Mouse (Mus musculus) stomach, postnatal 0 days (tissue): ENCODE data around the gene Rae1. TPM values are rescaled to one million over a fixed set of nuclear protein-coding genes. Genes with fewer than 3 reads are reported as not detected.
A peak's percentile ranks its signal among the peaks of the same experiment; 100 is the strongest.

Source experiments
- ATAC-seq: fragments of 200-750 bp; cut with Nextera tagmentation; 2 replicates; pipeline ENCODE4 v1.8.0; 2017; ENCODE audit not compliant: low FRiP score, low TSS enrichment
- DNase-seq: peaks from one replicate; pipeline ENCODE4 v3.0.0-alpha.2; 2016; ENCODE audit warnings: low spot score
- H3K27ac ChIP-seq: fragments of 300-500 bp; sonication (generic); replicated peaks from 2 replicates; pipeline ENCODE4 v1.5.1; 2014; ENCODE audit warnings: mild to moderate bottlenecking, control low read depth
- H3K27me3 ChIP-seq: fragments of 300-500 bp; sonication (generic); 2 replicates; pipeline ENCODE4 v1.6.1; 2014; ENCODE audit warnings: low read length; ENCODE audit not compliant: control insufficient read depth, insufficient read depth
- H3K36me3 ChIP-seq: fragments of 300-500 bp; sonication (generic); 2 replicates; pipeline ENCODE4 v1.6.1; 2014; ENCODE audit warnings: low read length, mixed read lengths; ENCODE audit not compliant: control insufficient read depth, insufficient read depth
- H3K4me1 ChIP-seq: fragments of 300-500 bp; sonication (generic); replicated peaks from 2 replicates; pipeline ENCODE4 v1.6.1; 2014; ENCODE audit warnings: antibody characterized with exemption; ENCODE audit not compliant: control insufficient read depth, insufficient read depth
- H3K4me2 ChIP-seq: fragments of 300-500 bp; sonication (generic); replicated peaks from 2 replicates; pipeline ENCODE4 v1.6.1; 2014; ENCODE audit warnings: low read depth, mild to moderate bottlenecking, control low read depth, moderate library complexity
- H3K4me3 ChIP-seq: fragments of 300-500 bp; sonication (generic); 2 replicates; pipeline ENCODE4 v1.5.1; 2014; ENCODE audit warnings: low read depth, low read length, control low read depth
- H3K9ac ChIP-seq: fragments of 300-500 bp; sonication (generic); 2 replicates; pipeline ENCODE4 v1.6.1; 2014; ENCODE audit warnings: mild to moderate bottlenecking, low read length, control low read depth, mixed read lengths
- H3K9me3 ChIP-seq: fragments of 300-500 bp; sonication (generic); 2 replicates; pipeline ENCODE4 v1.6.1; 2016; ENCODE audit warnings: low read length; ENCODE audit not compliant: control insufficient read depth
- CTCF ChIP-seq: IDR thresholded peaks from 2 replicates; pipeline ENCODE4 v1.5.1; 2016; ENCODE audit warnings: antibody characterized with exemption, low read depth, mild to moderate bottlenecking, moderate library complexity
- EP300 ChIP-seq: optimal IDR thresholded peaks from 2 replicates; pipeline ENCODE3; 2016; ENCODE audit warnings: antibody characterized with exemption
- WGBS: fragments of 180-500 bp; shearing (Covaris S2); extraction: QIAGEN DNeasy Blood & Tissue Kit; methylation state at CpG from one replicate; pipeline ENCODE4 v1.1.7; 2014; 5-methylcytosine and 5-hydroxymethylcytosine counted together
- polyA plus RNA-seq: library from polyadenylated mRNA; unstranded; fragments of >200 nt; fragmentation: Nextera tagmentation; extraction: Ambion mirVana; gene quantifications from 2 replicates; pipeline ENCODE4 v1.2.1, GENCODE M21; 2015

Gene Rae1
- polyA plus RNA-seq, 1 experiment from 2014 or later: 68.7 TPM

DNA sequence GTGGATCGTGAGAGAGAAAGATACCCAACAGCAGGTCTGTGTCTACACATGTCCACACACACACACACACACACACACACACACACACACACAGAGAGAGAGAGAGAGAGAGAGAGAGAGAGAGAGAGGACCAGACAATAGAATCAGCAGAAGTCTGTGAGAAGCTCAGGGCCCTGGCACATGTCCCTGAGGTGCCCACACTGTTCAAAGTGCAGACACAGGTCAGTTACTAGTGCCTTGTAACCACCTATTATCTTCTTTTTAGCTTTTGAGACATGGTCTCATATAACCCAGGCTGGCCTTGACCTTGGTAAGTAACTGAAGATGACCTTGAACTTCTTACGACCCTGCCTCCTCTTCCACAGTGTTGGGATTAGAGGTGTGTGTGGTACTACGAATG lies 49.3 kb downstream of the Rae1 start:
- no peak overlapping the region for H3K4me3 ChIP-seq
- TF ChIP-seq CTCF: no peak
- no peak for TF ChIP-seq EP300
- H3K36me3 ChIP-seq: no peaks in the 10 kb centered on the region
- no peak overlapping the region for H3K4me2 ChIP-seq
- DNase-seq (no peak), ATAC-seq (no peak)
- H3K4me1 ChIP-seq: no peaks in the 10 kb centered on the region; the same call in 1 of the 2 replicates
- no peak overlapping the region for H3K27ac ChIP-seq
- no peaks in the 10 kb centered on the region for H3K9me3 ChIP-seq
- H3K27me3 ChIP-seq: no peaks in the 10 kb centered on the region
- 75% methylated on average over 3 of the region's 3 CpGs for WGBS
- no peak overlapping the region for H3K9ac ChIP-seq

DNA sequence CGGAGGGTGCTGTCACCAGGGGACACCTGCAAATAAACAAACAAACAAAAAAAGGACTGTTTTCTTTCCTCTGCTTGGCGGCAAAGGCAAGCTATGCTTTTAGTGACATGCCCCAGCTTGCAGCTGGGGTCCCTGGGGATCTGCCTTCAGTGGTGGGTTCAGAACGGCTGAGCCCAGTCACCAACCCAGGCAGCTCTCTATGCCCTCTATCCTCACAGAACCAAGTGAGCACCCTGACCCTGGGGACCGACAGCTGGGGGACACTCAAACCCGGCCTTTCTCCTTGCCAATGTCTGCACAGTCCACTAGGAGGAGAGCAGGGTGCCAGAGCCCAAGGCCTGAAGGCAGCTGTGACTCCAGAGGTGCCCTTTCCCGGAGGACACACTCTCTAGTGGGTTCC lies 49.9 kb downstream of the Rae1 start:
- H3K4me1 ChIP-seq: no peaks in the 10 kb centered on the region; the same call in 1 of the 2 replicates

DNA sequence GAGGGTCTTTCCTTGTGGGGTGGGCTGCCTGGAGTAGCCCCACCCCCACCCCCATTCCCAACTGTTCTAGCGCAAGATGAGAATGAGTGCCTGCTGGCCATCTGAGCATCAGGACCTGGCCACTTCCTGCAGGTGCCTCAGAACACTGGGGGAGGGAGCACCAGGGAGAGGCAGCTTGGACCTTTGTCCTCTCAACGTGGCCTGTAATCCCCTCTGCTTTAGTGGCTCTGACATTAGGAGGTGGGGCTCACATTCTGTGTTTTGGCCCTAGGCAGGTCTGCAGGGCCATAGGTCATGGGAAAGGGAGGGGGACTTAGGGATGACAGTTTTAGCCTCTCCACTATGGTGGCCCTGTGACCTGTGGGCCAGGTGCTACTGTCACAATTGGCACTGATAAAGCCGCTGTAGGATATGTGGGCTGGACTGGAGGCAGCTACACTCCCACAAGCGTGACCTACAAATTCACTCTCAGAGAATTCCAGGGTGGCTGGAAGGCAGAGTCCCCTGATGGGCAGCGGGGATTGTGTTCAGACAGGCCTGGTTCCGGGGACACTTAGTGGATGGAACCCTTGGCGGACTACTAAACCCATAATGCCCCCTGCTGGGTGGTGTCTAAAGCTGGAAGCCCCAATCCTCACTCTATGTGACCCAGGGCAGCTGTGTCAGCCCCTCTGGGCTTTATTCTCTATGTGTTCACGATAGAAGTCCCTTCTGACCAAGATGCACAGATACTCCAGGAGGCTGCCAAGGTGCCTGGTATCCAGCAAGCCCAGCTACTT lies 50.9 kb downstream of the Rae1 start:
- Histone ChIP-seq H3K9ac (no peak overlapping the region), H3K4me3 (no peak overlapping the region), H3K4me2 (no peak overlapping the region), H3K36me3 (no peaks in the 10 kb centered on the region), H3K9me3 (no peaks in the 10 kb centered on the region), H3K27ac (no peak overlapping the region), H3K4me1 (no peaks in the 10 kb centered on the region; the same call in 1 of the 2 replicates), H3K27me3 (no peaks in the 10 kb centered on the region)
- no peak for ATAC-seq
- TF ChIP-seq EP300 (no peak), CTCF (peak; percentile 28)
- WGBS: 58% methylated on average over 8 of the region's 8 CpGs
- DNase-seq: no peak

More for the DNA sequence above, 49.9 kb downstream of the Rae1 start:
- H3K9ac ChIP-seq: no peak overlapping the region
- no peak overlapping the region for H3K4me2 ChIP-seq
- no peaks in the 10 kb centered on the region for H3K9me3 ChIP-seq
- DNase-seq (no peak), ATAC-seq (no peak)
- no peaks in the 10 kb centered on the region for H3K36me3 ChIP-seq
- 62% methylated on average over 6 of the region's 6 CpGs for WGBS
- H3K27me3 ChIP-seq: no peaks in the 10 kb centered on the region
- no peak overlapping the region for H3K4me3 ChIP-seq
- TF ChIP-seq EP300 (no peak), CTCF (no peak)
- H3K27ac ChIP-seq: no peak overlapping the region

DNA sequence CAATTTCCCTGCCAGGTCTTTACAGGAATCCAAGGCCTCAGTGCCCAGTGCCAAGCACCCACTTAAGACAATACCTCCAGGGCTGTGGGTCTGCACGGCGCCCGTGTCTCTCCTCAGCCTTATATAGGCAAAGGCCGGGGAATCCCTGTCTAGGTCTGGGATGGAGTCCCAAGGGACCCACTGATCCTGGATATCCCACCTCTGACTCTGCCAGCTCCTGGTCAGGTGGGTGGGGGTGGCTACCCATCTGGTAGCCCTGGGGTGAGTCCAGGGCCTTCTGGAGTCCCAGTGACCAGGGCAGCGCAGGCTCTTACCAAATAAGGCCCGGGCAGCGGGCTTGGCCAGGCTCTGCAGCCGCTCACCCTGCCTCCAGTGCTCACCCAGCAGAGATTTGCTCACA lies 53.0 kb downstream of the Rae1 start:
- no peaks in the 10 kb centered on the region for H3K9me3 ChIP-seq
- H3K27me3 ChIP-seq: no peaks in the 10 kb centered on the region
- H3K27ac ChIP-seq: peak overlapping the region; percentile 58; the same call in 1 of the 2 replicates
- WGBS: 83% methylated on average over 8 of the region's 8 CpGs
- no peaks in the 10 kb centered on the region for H3K4me1 ChIP-seq
- no peak overlapping the region for H3K4me2 ChIP-seq
- H3K36me3 ChIP-seq: no peaks in the 10 kb centered on the region
- ATAC-seq: no peak
- TF ChIP-seq EP300: no peak
- no peak for TF ChIP-seq CTCF
- H3K4me3 ChIP-seq: no peak overlapping the region
- no peak overlapping the region for H3K9ac ChIP-seq
- no peak for DNase-seq

DNA sequence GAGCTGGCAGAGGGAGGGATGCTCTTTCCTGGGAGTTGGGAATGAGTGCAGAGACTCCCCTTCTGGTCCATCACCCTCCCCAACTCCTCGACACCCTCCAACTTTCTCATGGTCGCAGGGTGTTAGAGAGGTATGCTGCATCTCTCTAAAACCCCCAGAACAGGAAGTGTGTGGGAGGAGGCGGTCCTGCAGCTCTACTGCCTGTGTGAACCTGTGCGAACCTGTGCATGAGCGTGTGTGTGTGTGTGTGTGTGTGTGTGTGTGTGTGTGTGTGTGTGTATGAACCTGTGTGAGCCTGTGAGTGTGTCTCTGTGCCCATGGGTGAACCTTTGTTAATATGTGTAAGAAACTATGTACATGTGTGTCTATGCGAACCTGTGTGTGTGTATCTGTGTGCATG lies 53.9 kb downstream of the Rae1 start:
- no peak for ATAC-seq
- 70% methylated on average over 6 of the region's 6 CpGs for WGBS

DNA sequence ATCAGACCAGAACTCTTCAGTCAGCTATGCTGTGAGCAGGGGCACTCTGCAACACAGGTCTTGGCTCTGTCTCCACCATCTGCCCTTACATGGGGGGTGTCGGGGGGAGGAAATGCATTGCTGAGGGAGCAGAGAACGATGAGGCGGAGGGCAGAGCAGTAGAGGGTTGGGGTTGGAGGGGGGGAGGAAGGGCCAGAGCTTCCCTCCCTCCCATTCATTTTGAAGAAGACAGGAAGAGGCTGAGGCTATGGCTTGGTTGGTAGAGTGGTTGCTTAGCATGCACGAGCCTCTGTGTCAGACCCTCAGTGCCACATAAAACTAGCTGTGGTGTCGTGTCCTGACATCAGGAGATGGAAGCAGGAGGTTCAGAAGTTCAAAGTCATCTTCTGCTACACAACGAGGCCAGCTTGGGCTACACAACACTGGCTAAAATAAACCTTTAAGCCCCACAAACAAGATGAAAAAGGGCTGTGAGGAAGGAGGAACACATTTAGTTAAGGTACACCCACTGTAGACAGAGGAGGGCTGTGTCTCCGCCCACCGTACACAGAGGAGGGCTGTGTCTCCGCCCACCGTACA lies 56.5 kb downstream of the Rae1 start:
- Histone ChIP-seq H3K9ac (no peak overlapping the region), H3K36me3 (no peaks in the 10 kb centered on the region), H3K27me3 (no peaks in the 10 kb centered on the region), H3K9me3 (no peaks in the 10 kb centered on the region), H3K4me3 (no peak overlapping the region), H3K27ac (no peak overlapping the region), H3K4me1 (no peaks in the 10 kb centered on the region), H3K4me2 (no peak overlapping the region)
- DNase-seq (no peak), ATAC-seq (peak; percentile 1; the same call in 1 of the 2 replicates)
- TF ChIP-seq CTCF (no peak), EP300 (no peak)
- 61% methylated on average over 10 of the region's 10 CpGs for WGBS

More for the DNA sequence above, 53.9 kb downstream of the Rae1 start:
- no peaks in the 10 kb centered on the region for H3K36me3 ChIP-seq
- H3K9me3 ChIP-seq: no peaks in the 10 kb centered on the region
- no peak overlapping the region for H3K4me3 ChIP-seq
- H3K27me3 ChIP-seq: no peaks in the 10 kb centered on the region
- no peak overlapping the region for H3K9ac ChIP-seq
- DNase-seq: no peak
- TF ChIP-seq CTCF (no peak), EP300 (no peak)
- no peak overlapping the region for H3K4me2 ChIP-seq
- no peak overlapping the region for H3K27ac ChIP-seq
- no peaks in the 10 kb centered on the region for H3K4me1 ChIP-seq
